Mouse (Mus musculus) C2C12 (cell line): ENCODE data around the gene Sorcs2.

ENCODE experiments used
- CEBPB ChIP-seq: IDR thresholded peaks from one replicate; pipeline ENCODE4 v1.6.1; 2011; ENCODE audit warnings: low read depth, mild to moderate bottlenecking, control low read depth, moderate library complexity
- CTCF ChIP-seq: IDR thresholded peaks from one replicate; pipeline ENCODE4 v1.5.1; 2011; ENCODE audit not compliant: control insufficient read depth, insufficient read depth, insufficient read length
- MAX ChIP-seq: IDR thresholded peaks from one replicate; pipeline ENCODE4 v1.6.1; 2011; ENCODE audit warnings: mild to moderate bottlenecking, control low read depth
- MYOG ChIP-seq: IDR thresholded peaks from one replicate; pipeline ENCODE4 v1.6.1; 2011; ENCODE audit not compliant: control insufficient read depth, insufficient read length; ENCODE audit errors: extremely low read depth
- USF1 ChIP-seq: IDR thresholded peaks from one replicate; pipeline ENCODE4 v1.6.1; 2011; ENCODE audit warnings: low read depth, mild to moderate bottlenecking, control low read depth, moderate library complexity

- TF ChIP-seq CTCF: no peak
- TF ChIP-seq USF1: no peak
- no peak for TF ChIP-seq CEBPB
- TF ChIP-seq MYOG: no peak
- no peak for TF ChIP-seq MAX
Observed at GRCm38 (mm10) chr5:36099662-36100061, 298.3 kb downstream of the Sorcs2 start.
